Mouse (Mus musculus) stomach, embryonic 16.5 days (tissue): Measurements from ENCODE around the gene Ehmt1. TPM values are rescaled to one million over a fixed set of nuclear protein-coding genes. Genes with fewer than 3 reads are reported as not detected.
A peak's percentile ranks its signal among the peaks of the same experiment; 100 is the strongest.

ENCODE experiments used
- ATAC-seq: fragments of 200-750 bp; cut with Nextera tagmentation; 2 replicates; pipeline ENCODE4 v1.8.0; 2017; ENCODE audit warnings: moderate number of reproducible peaks, moderate TSS enrichment; ENCODE audit not compliant: insufficient read depth, low FRiP score
- H3K27ac ChIP-seq: fragments of 300-500 bp; sonication (generic); 2 replicates; pipeline ENCODE4 v1.5.1; 2014; ENCODE audit warnings: low read length
- H3K27me3 ChIP-seq: fragments of 300-500 bp; sonication (generic); 2 replicates; pipeline ENCODE4 v1.6.1; 2014; ENCODE audit warnings: low read length, control low read depth, mixed read lengths; ENCODE audit not compliant: control insufficient read depth, insufficient read depth
- H3K36me3 ChIP-seq: fragments of 300-500 bp; sonication (generic); 2 replicates; pipeline ENCODE4 v1.6.1; 2014; ENCODE audit warnings: low read length; ENCODE audit not compliant: control insufficient read depth, insufficient read depth
- H3K4me1 ChIP-seq: fragments of 300-500 bp; sonication (generic); 2 replicates; pipeline ENCODE4 v1.6.1; 2014; ENCODE audit warnings: low read length, control low read depth, mixed read lengths; ENCODE audit not compliant: control insufficient read depth, insufficient read depth
- H3K4me2 ChIP-seq: fragments of 300-500 bp; sonication (generic); 2 replicates; pipeline ENCODE4 v1.6.1; 2014; ENCODE audit warnings: low read depth, low read length, mixed read lengths
- H3K4me3 ChIP-seq: fragments of 300-500 bp; sonication (generic); replicated peaks from 2 replicates; pipeline ENCODE4 v1.5.1; 2014; ENCODE audit warnings: mild to moderate bottlenecking, low read length
- H3K9ac ChIP-seq: fragments of 300-500 bp; sonication (generic); 2 replicates; pipeline ENCODE4 v1.6.1; 2014; ENCODE audit warnings: low read length
- H3K9me3 ChIP-seq: fragments of 300-500 bp; sonication (generic); replicated peaks from 2 replicates; pipeline ENCODE4 v1.6.1; 2016; ENCODE audit warnings: low read length, control low read depth; ENCODE audit not compliant: control insufficient read depth
- WGBS: fragments of 180-500 bp; shearing (Covaris S2); extraction: QIAGEN DNeasy Blood & Tissue Kit; methylation state at CpG from one replicate; pipeline ENCODE4 v1.1.7; 2014; 5-methylcytosine and 5-hydroxymethylcytosine counted together
- polyA plus RNA-seq: library from polyadenylated mRNA; unstranded; fragments of >200 nt; fragmentation: Nextera tagmentation; extraction: Ambion mirVana; gene quantifications from 2 replicates; pipeline ENCODE4 v1.2.1, GENCODE M21; 2015

The Ehmt1 gene
- polyA plus RNA-seq, 1 experiment from 2014 or later = 66.6 TPM

DNA sequence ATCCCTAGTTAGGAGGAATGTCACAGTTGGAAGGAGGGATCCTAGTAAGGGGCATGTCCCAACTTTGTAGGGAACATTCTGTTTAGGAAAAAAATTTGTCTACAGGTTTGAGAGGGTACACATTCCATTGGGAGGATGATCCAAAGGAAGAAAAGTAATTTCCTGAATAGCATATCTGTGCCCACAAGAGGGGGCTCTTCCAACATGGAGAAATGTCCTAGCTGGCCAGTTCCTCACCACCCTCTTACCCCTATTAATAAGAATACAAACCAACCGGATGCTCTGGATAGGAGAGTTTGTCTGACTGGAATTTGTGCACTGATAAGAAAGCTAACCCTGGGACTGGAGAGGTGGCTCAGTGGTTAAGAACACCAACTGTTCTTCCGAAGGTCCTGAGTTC is 4.1 kb upstream of the Ehmt1 start:
- no peaks in the 10 kb centered on the region for H3K27me3 ChIP-seq

DNA sequence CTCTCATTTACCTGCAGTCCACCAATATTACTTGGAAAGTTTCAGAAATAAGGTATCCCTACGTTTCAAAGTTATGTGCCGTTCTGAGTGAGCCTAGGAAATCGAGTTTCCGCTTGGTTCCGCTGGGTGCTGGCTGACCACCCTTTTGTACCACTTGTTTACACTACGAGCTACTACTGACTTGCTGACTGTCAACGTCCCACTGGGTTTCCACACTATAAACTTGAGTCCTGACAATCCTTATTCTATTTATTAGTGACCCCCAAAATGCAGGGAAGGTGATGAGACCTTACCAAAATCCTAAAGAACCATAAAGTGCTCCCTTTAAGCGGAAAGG is 393 bp upstream of the Ehmt1 start:
- H3K9ac ChIP-seq = peak overlapping the region; percentile 97
- H3K27me3 ChIP-seq = no peaks in the 10 kb centered on the region
- no peaks in the 10 kb centered on the region for H3K36me3 ChIP-seq
- no peaks in the 10 kb centered on the region for H3K9me3 ChIP-seq
- H3K27ac ChIP-seq = peak overlapping the region; percentile 81; the same call in 1 of the 2 replicates
- H3K4me3 ChIP-seq = peak overlapping the region; percentile 96
- H3K4me1 ChIP-seq = peaks cover 9% of the 10 kb centered on the region
- ATAC-seq = peak; percentile 23
- WGBS = 9% methylated on average over 8 of the region's 8 CpGs
- H3K4me2 ChIP-seq = peak overlapping the region; percentile 77

More for the DNA sequence above, 4.1 kb upstream of the Ehmt1 start:
- Histone ChIP-seq H3K4me1 (peaks cover 8% of the 10 kb centered on the region), H3K27ac (no peak overlapping the region), H3K9me3 (no peaks in the 10 kb centered on the region), H3K4me3 (no peak overlapping the region), H3K9ac (no peak overlapping the region), H3K4me2 (no peak overlapping the region), H3K36me3 (no peaks in the 10 kb centered on the region)
- no peak for ATAC-seq
- WGBS = 38% methylated on average over 2 of the region's 2 CpGs

DNA sequence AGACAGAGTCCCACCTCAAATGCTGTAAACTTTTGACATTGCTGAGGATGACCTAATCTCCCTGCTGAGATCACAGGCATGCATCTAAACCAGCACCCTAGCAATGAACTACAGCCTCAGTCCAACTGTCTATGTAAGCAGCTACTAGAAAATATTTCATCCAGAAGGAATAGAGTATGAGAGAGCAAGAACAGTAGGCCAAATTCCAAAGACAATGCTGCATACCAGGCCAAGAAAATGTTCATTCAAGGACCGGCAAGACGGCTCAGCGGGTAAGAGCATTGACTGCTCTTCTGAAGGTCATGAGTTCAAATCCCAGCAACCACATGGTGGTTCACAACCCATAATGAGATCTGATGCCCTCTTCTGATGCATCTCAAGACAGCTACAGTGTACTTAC is 4.7 kb downstream of the Ehmt1 start:
- no peaks in the 10 kb centered on the region for H3K9me3 ChIP-seq
- no peaks in the 10 kb centered on the region; the same call in 1 of the 2 replicates for H3K36me3 ChIP-seq
- no peak overlapping the region for H3K4me3 ChIP-seq
- no peak overlapping the region for H3K9ac ChIP-seq
- no peak overlapping the region for H3K4me2 ChIP-seq
- H3K4me1 ChIP-seq = peaks cover 9% of the 10 kb centered on the region
- 93% methylated on average over 3 of the region's 3 CpGs for WGBS
- no peaks in the 10 kb centered on the region for H3K27me3 ChIP-seq
- ATAC-seq = no peak
- no peak overlapping the region for H3K27ac ChIP-seq

DNA sequence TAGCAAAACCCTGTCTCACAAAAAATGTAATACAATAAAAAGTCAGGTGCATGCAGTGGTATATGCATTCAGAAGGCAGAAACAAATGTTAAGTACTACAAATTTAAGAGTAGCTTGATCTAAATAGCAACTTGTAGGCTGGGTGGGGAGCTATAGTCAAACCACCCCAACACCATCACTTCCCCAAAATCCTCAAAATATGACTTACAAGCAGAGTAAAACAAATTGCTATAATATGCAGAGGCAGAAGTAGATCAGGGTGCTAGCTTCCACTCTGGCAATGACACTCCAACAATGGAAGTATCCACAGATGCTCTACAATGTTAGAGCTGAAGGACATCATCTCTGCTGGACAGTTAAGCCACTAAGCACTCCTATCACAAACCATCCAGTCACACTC is 6.8 kb downstream of the Ehmt1 start:
- Histone ChIP-seq H3K4me3 (no peak overlapping the region), H3K9ac (no peak overlapping the region), H3K4me2 (no peak overlapping the region), H3K36me3 (no peaks in the 10 kb centered on the region; the same call in 1 of the 2 replicates), H3K27me3 (no peaks in the 10 kb centered on the region), H3K9me3 (no peaks in the 10 kb centered on the region), H3K4me1 (peaks cover 5% of the 10 kb centered on the region), H3K27ac (no peak overlapping the region)
- no peak for ATAC-seq

DNA sequence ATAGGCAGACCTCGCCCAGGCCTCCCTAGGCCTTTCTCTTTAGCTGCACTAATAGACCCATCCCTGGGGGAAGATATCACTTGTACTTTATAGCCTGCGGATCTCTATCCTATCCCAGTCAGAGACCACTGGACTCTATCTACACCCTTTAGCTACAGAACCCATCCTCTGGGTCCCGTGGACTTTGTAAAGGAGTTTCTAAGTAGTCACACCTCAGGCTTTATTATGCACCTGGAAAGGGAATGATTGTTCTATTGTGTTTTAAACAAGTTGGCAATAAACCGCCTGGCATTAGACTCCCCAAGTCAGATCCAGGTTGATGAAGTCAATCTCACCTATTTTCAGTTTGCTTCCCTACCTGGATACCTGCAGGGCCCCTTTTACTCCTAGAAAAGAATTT is 7.2 kb downstream of the Ehmt1 start:
- H3K4me1 ChIP-seq = 0 out of 2 replicates have a peak, but pooled peaks cover 2% of the 10 kb centered on the region
- no peak for ATAC-seq
- no peak overlapping the region for H3K27ac ChIP-seq
- H3K36me3 ChIP-seq = no peaks in the 10 kb centered on the region; the same call in 1 of the 2 replicates
- no peak overlapping the region for H3K4me2 ChIP-seq
- H3K4me3 ChIP-seq = no peak overlapping the region
- H3K27me3 ChIP-seq = no peaks in the 10 kb centered on the region
- H3K9ac ChIP-seq = no peak overlapping the region
- WGBS = 91% methylated on average over 4 of the region's 4 CpGs
- no peaks in the 10 kb centered on the region for H3K9me3 ChIP-seq

DNA sequence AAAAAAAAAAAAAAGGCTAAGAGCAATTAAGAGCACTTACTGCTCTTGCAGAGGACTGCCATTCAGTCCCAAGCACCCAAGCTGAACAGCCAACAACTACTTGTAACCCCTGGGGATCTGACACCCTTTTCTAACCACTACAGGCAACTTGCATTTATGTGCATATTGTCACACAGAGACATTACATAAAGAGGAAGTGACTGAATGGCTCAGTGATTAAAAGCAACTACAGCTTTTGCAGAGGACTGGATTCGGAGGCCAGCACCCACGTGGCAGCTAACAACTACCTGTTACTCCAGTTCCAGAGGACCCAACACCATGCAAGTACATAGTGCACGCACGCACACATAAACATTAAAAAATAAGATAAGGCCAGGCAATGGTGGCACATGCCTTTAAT is 8.9 kb downstream of the Ehmt1 start:
- H3K9ac ChIP-seq = no peak overlapping the region
- H3K4me3 ChIP-seq = no peak overlapping the region
- H3K4me2 ChIP-seq = no peak overlapping the region
- WGBS = 86% methylated on average over 4 of the region's 4 CpGs
- H3K4me1 ChIP-seq = peaks cover 13% of the 10 kb centered on the region
- no peak overlapping the region for H3K27ac ChIP-seq
- H3K27me3 ChIP-seq = no peaks in the 10 kb centered on the region
- no peaks in the 10 kb centered on the region for H3K9me3 ChIP-seq
- H3K36me3 ChIP-seq = no peaks in the 10 kb centered on the region; the same call in 1 of the 2 replicates
- no peak for ATAC-seq

DNA sequence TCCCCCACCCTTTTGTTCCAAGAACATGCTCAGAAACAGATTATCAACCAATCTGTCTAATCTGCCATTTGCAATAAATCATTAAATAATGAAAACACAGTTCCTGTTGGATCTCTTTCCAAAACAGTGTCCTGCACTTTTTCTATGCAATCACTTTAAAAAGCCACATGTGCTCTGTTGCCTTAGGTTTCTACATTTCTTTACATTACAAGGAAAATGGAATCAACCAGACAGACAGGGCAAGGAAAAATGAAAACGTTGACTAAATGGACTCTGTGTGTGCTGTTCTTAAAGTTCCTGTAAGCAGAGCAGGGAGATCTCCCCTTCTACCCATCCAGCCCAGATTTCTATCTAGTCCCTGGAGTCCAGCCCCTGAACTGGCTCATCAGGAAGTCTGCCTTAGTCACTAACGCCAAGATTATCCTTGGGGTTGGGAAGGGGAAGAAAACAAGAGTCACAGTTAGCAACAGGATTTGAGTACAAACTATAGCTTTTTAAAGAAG is 13.7 kb downstream of the Ehmt1 start:
- Histone ChIP-seq H3K9ac (no peak overlapping the region), H3K4me2 (no peak overlapping the region), H3K27me3 (no peaks in the 10 kb centered on the region), H3K36me3 (no peaks in the 10 kb centered on the region), H3K4me3 (no peak overlapping the region), H3K4me1 (peaks cover 29% of the 10 kb centered on the region), H3K27ac (peak overlapping the region; percentile 63), H3K9me3 (no peaks in the 10 kb centered on the region)
- no peak for ATAC-seq
- WGBS = 13% methylated on average over 2 of the region's 2 CpGs

DNA sequence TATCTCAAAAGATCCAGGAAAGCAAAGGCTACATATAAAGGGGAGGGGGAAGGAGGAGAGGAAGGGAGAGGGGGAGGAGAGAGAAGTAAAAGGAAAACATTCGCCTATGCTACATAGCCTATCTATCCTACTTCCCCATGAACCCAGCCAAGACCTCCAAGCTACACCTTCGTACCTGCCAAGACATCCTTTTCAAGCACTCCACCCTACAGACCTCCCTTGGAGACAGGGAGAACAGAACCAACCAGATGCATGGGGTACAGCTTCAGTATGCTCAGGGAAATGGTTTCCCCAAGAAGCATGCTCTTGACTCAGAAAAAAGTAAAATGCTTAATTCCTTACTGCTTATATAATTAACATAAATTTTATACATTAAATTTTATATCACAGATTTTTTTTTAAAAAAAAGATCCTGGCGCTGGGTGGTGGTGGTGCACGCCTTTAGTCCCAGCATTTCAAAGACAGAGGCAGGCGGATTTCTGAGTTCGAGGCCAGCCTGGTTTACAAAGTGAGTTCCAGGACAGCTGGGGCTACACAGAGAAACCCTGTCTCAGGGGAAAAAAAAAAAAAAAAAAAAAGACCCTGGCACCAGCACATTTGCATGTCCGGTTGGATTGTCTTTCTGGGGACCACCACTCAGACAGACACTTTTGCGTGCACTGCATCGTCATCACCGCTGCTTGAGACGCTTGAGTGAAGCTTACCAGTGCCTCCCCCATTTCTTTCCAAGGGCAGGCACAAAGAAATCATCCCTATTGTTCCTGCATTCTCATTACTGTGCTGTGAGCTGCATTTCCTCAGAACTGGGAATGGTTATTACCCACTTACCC is 14.4 kb downstream of the Ehmt1 start:
- H3K4me1 ChIP-seq = peaks cover 29% of the 10 kb centered on the region
- H3K27ac ChIP-seq = no peak overlapping the region; the same call in 1 of the 2 replicates
- WGBS = 76% methylated on average over 11 of the region's 11 CpGs
- no peak overlapping the region for H3K9ac ChIP-seq
- H3K27me3 ChIP-seq = no peaks in the 10 kb centered on the region
- no peak for ATAC-seq
- no peaks in the 10 kb centered on the region for H3K9me3 ChIP-seq
- H3K36me3 ChIP-seq = no peaks in the 10 kb centered on the region
- no peak overlapping the region for H3K4me2 ChIP-seq
- no peak overlapping the region for H3K4me3 ChIP-seq

DNA sequence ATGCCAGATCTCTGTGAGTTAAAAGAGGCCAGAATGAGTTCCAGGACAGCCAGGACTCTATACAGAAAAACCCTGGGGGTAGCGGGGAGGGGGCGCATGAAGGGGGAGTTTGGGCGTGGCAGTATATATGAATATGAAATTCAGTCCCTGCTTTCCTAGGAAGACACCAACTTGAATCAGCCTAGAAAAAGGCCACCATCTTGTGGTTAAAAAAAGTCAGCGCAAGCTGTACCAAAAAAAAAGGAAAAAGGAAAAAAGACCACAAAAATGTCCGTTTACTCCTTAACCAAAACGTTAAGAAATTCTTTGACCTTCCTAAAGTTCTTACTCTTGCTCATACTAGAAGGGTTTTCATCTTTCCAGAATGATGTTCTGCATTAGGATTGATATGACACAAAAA is 16.4 kb downstream of the Ehmt1 start:
- H3K4me1 ChIP-seq = peaks cover 29% of the 10 kb centered on the region
- no peak overlapping the region for H3K4me3 ChIP-seq
- 74% methylated on average over 6 of the region's 6 CpGs for WGBS
- no peaks in the 10 kb centered on the region for H3K9me3 ChIP-seq
- no peak for ATAC-seq
- no peak overlapping the region for H3K4me2 ChIP-seq
- no peaks in the 10 kb centered on the region for H3K36me3 ChIP-seq
- H3K27ac ChIP-seq = no peak overlapping the region
- H3K9ac ChIP-seq = no peak overlapping the region
- no peaks in the 10 kb centered on the region for H3K27me3 ChIP-seq
